Mouse (Mus musculus): Measurements from ENCODE around the gene C2cd3. TPM values are rescaled to one million over a fixed set of nuclear protein-coding genes. Genes with fewer than 3 reads are reported as not detected.

C2cd3 gene
- total RNA-seq, 2 experiments from 2014 or later, result 23.0 to 65.5 TPM

Other genes with a start within 250 kb of the C2cd3 start
- gene Lipt2, start 213.0 kb upstream of the C2cd3 start, total RNA-seq (2015), result 11.8 and 12.4 TPM in 2 replicates
- gene Lipt2, start 213.0 kb upstream of the C2cd3 start, total RNA-seq (2017), result 5.5 and 13.3 TPM in 2 replicates
- 0.59 and 0.77 TPM in 2 replicates for gene Kcne3, start 195.7 kb upstream of the C2cd3 start, total RNA-seq (2015)
- 2.0 and 4.2 TPM in 2 replicates for gene Kcne3, start 195.7 kb upstream of the C2cd3 start, total RNA-seq (2017)
- gene Pgm2l1, start 144.8 kb upstream of the C2cd3 start, total RNA-seq (2015), result 8.0 and 12.4 TPM in 2 replicates
- 6.2 and 10.6 TPM in 2 replicates for gene Pgm2l1, start 144.8 kb upstream of the C2cd3 start, total RNA-seq (2017)
- 0.22 TPM in 1 of 2 replicates, not detected in the other for gene P4ha3, start 86.7 kb upstream of the C2cd3 start, total RNA-seq (2015)
- not detected in 2 replicates for gene P4ha3, start 86.7 kb upstream of the C2cd3 start, total RNA-seq (2017)
- gene Ppme1, start 74 bp downstream of the C2cd3 start, total RNA-seq (2015), result 13.5 and 17.6 TPM in 2 replicates
- 39.5 and 43.5 TPM in 2 replicates for gene Ppme1, start 74 bp downstream of the C2cd3 start, total RNA-seq (2017)
- gene Ucp3, start 100.8 kb downstream of the C2cd3 start, total RNA-seq (2015), result 0.15 TPM in 1 of 2 replicates, not detected in the other
- gene Ucp3, start 100.8 kb downstream of the C2cd3 start, total RNA-seq (2017), result not detected in 2 replicates
- 208 and 232 TPM in 2 replicates for gene Ucp2, start 121.1 kb downstream of the C2cd3 start, total RNA-seq (2015)
- 90.4 and 97.3 TPM in 2 replicates for gene Ucp2, start 121.1 kb downstream of the C2cd3 start, total RNA-seq (2017)
- gene Dnajb13, start 142.7 kb downstream of the C2cd3 start, total RNA-seq (2015), result not detected in 2 replicates
- 0.17 TPM in 1 of 2 replicates, not detected in the other for gene Dnajb13, start 142.7 kb downstream of the C2cd3 start, total RNA-seq (2017)
- gene Coa4, start 164.8 kb downstream of the C2cd3 start, total RNA-seq (2015), result 10.7 and 21.3 TPM in 2 replicates
- 11.6 and 13.0 TPM in 2 replicates for gene Coa4, start 164.8 kb downstream of the C2cd3 start, total RNA-seq (2017)
- 74.1 and 84.7 TPM in 2 replicates for gene Rab6a, start 235.2 kb downstream of the C2cd3 start, total RNA-seq (2015)
- gene Rab6a, start 235.2 kb downstream of the C2cd3 start, total RNA-seq (2017), result 61.0 and 61.8 TPM in 2 replicates
- gene Mrpl48, start 236.1 kb downstream of the C2cd3 start, total RNA-seq (2015), result 60.1 and 76.3 TPM in 2 replicates
- 91.0 and 99.4 TPM in 2 replicates for gene Mrpl48, start 236.1 kb downstream of the C2cd3 start, total RNA-seq (2017)

All from megakaryocyte progenitor cell, adult 5-6 weeks (primary cell).